Mouse (Mus musculus) heart, postnatal 0 days (tissue): ENCODE measurements at regions not wholly inside any gene's neighbourhood (a gene's known extent, or its start where the extent isn't known, plus 50 kb on each side); places are given as distances from the start of the nearest gene placed in this dataset.

Source experiments
- CTCF ChIP-seq: IDR thresholded peaks from 2 replicates; pipeline ENCODE4 v1.5.1; 2016; ENCODE audit warnings: antibody characterized with exemption, control low read depth, low read depth
- EP300 ChIP-seq: IDR thresholded peaks from 2 replicates; pipeline ENCODE4 v1.6.1; 2016; ENCODE audit warnings: antibody characterized with exemption, low read depth

DNA sequence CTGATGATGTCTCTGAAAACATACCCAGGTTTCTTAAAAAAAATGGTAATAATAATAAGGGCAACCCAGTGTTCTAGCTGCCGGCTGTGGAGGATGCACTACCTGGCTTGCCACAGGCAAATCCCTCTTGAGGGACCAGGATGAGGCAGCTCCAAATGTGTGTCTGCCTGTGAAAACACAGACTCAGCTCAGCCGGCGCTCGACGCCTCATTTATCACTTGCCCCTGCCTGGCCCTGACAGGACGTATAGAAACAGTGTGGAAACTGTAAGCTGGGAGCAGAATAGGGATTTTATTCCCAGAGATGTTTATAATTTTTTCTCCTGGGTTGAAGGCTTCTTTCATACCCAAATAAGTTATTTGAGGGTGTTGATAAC, 167.2 kb upstream of the Sulf2 start:
- TF ChIP-seq CTCF (no peak), EP300 (no peak)
